Mouse (Mus musculus) embryonic facial prominence, embryonic 10.5 days (tissue): ENCODE measurements around the gene Evi5. TPM values are rescaled to one million over a fixed set of nuclear protein-coding genes. Genes with fewer than 3 reads are reported as not detected.
"Not testable (repeated sequence)": the region's sequence is repeated elsewhere in the genome, so short reads cannot be mapped to it uniquely, and the experiment has no call there.

ENCODE experiments used
- DNase-seq: peaks from one replicate; pipeline ENCODE4 v3.0.0-alpha.2; 2017; ENCODE audit warnings: low spot score
- H3K27ac ChIP-seq: fragments of 300-500 bp; sonication (generic); replicated peaks from 2 replicates; pipeline ENCODE4 v1.5.1; 2016; ENCODE audit warnings: mild to moderate bottlenecking
- H3K27me3 ChIP-seq: fragments of 300-500 bp; sonication (generic); replicated peaks from 2 replicates; pipeline ENCODE4 v1.6.1; 2016; ENCODE audit warnings: low read depth, mild to moderate bottlenecking; ENCODE audit not compliant: poor library complexity, severe bottlenecking
- H3K36me3 ChIP-seq: fragments of 300-500 bp; sonication (generic); replicated peaks from 2 replicates; pipeline ENCODE4 v1.6.1; 2016; ENCODE audit warnings: mild to moderate bottlenecking, moderate library complexity
- H3K4me1 ChIP-seq: fragments of 300-500 bp; sonication (generic); 2 replicates; pipeline ENCODE4 v1.6.1; 2016
- H3K4me3 ChIP-seq: fragments of 300-500 bp; sonication (generic); 2 replicates; pipeline ENCODE4 v1.5.1; 2016; ENCODE audit warnings: mild to moderate bottlenecking, moderate library complexity
- H3K9me3 ChIP-seq: fragments of 300-500 bp; sonication (generic); 2 replicates; pipeline ENCODE4 v1.6.1; 2016; ENCODE audit warnings: mild to moderate bottlenecking
- WGBS: fragments of 180-500 bp; shearing (Covaris S2); methylation state at CpG from one replicate; pipeline ENCODE4 v1.1.7; 2016; 5-methylcytosine and 5-hydroxymethylcytosine counted together
- polyA plus RNA-seq: library from polyadenylated mRNA; unstranded; fragments of >200 nt; fragmentation: Nextera tagmentation; extraction: Ambion mirVana; gene quantifications from 2 replicates; pipeline ENCODE4 v1.2.1, GENCODE M21; 2016

Evi5 gene
- polyA plus RNA-seq, 1 experiment from 2014 or later, result 55.7 TPM

GRCm38 (mm10) chr5:107900206-107901013, 25.5 kb upstream of the Evi5 start, which contains the start of gene Rpl5:
TSS of gene Rpl5 (plus strand) at chr5:107900502.
- 4% methylated on average over 66 of the region's 66 CpGs for WGBS
- H3K27ac ChIP-seq, result peak within 1 kb of the TSS; percentile 96
- H3K9me3 ChIP-seq, result no peaks in the 10 kb centered on the region
- DNase-seq, result peak; percentile 95
- no peaks in the 10 kb centered on the region for H3K27me3 ChIP-seq
- H3K4me3 ChIP-seq, result peak within 1 kb of the TSS; percentile 99
- H3K36me3 ChIP-seq, result peaks cover 36% of the 10 kb centered on the region
- H3K4me1 ChIP-seq, result peaks cover 10% of the 10 kb centered on the region

GRCm38 (mm10) chr5:107896265-107896664, 21.4 kb upstream of the Evi5 start:
- WGBS, result 64% methylated on average over 1 of the region's 1 CpGs
- H3K4me3 ChIP-seq, result no peak overlapping the region
- H3K9me3 ChIP-seq, result no peaks in the 10 kb centered on the region
- H3K36me3 ChIP-seq, result no peaks in the 10 kb centered on the region
- no peak for DNase-seq
- H3K27me3 ChIP-seq, result no peaks in the 10 kb centered on the region
- no peak overlapping the region for H3K27ac ChIP-seq
- H3K4me1 ChIP-seq, result no peaks in the 10 kb centered on the region

GRCm38 (mm10) chr5:107894676-107895075, 19.8 kb upstream of the Evi5 start:
- DNase-seq, result no peak
- H3K9me3 ChIP-seq, result no peaks in the 10 kb centered on the region
- H3K36me3 ChIP-seq, result no peaks in the 10 kb centered on the region
- WGBS, result 76% methylated on average over 7 of the region's 7 CpGs
- H3K27me3 ChIP-seq, result no peaks in the 10 kb centered on the region
- H3K4me1 ChIP-seq, result no peaks in the 10 kb centered on the region
- H3K27ac ChIP-seq, result no peak overlapping the region
- H3K4me3 ChIP-seq, result no peak overlapping the region

GRCm38 (mm10) chr5:107891515-107891914, 16.6 kb upstream of the Evi5 start:
- not testable (repeated sequence) for H3K36me3 ChIP-seq, H3K27me3 ChIP-seq, H3K4me1 ChIP-seq, DNase-seq, H3K27ac ChIP-seq, H3K9me3 ChIP-seq, H3K4me3 ChIP-seq
- WGBS, result 55% methylated on average over 1 of the region's 1 CpGs

- WGBS, result 64% methylated on average over 9 of the region's 9 CpGs
- H3K9me3 ChIP-seq, result no peaks in the 10 kb centered on the region
Measured at GRCm38 (mm10) chr5:107889994-107890888, 15.3 kb upstream of the Evi5 start.

GRCm38 (mm10) chr5:107880710-107881109, 5.8 kb upstream of the Evi5 start:
- no peaks in the 10 kb centered on the region for H3K4me1 ChIP-seq
- no peaks in the 10 kb centered on the region for H3K36me3 ChIP-seq
- H3K9me3 ChIP-seq, result no peaks in the 10 kb centered on the region
- no peak overlapping the region for H3K27ac ChIP-seq
- no peaks in the 10 kb centered on the region for H3K27me3 ChIP-seq
- no peak overlapping the region for H3K4me3 ChIP-seq
- 78% methylated on average over 5 of the region's 5 CpGs for WGBS
- no peak for DNase-seq

More at GRCm38 (mm10) chr5:107889994-107890888, 15.3 kb upstream of the Evi5 start:
- DNase-seq, result no peak
- Histone ChIP-seq H3K36me3 (no peaks in the 10 kb centered on the region), H3K4me3 (no peak overlapping the region), H3K27me3 (no peaks in the 10 kb centered on the region), H3K27ac (no peak overlapping the region), H3K4me1 (no peaks in the 10 kb centered on the region)

GRCm38 (mm10) chr5:107877053-107877452, 2.1 kb upstream of the Evi5 start:
- no peaks in the 10 kb centered on the region for H3K36me3 ChIP-seq
- H3K4me1 ChIP-seq, result 0 out of 2 replicates have a peak, but pooled peaks cover 3% of the 10 kb centered on the region
- H3K27me3 ChIP-seq, result no peaks in the 10 kb centered on the region
- DNase-seq, result no peak
- no peak overlapping the region for H3K4me3 ChIP-seq
- H3K9me3 ChIP-seq, result no peaks in the 10 kb centered on the region
- 76% methylated on average over 1 of the region's 1 CpGs for WGBS
- no peak overlapping the region for H3K27ac ChIP-seq

- Histone ChIP-seq H3K9me3 (no peaks in the 10 kb centered on the region), H3K4me1 (0 out of 2 replicates have a peak, but pooled peaks cover 3% of the 10 kb centered on the region), H3K27me3 (peaks cover 14% of the 10 kb centered on the region), H3K36me3 (no peaks in the 10 kb centered on the region), H3K27ac (no peak overlapping the region), H3K4me3 (no peak overlapping the region)
- no peak for DNase-seq
Measured at GRCm38 (mm10) chr5:107875261-107875611, 329 bp upstream of the Evi5 start.

GRCm38 (mm10) chr5:107873886-107874302, 1.0 kb downstream of the Evi5 start:
- Histone ChIP-seq H3K27me3 (peaks cover 16% of the 10 kb centered on the region), H3K27ac (no peak overlapping the region), H3K4me3 (no peak overlapping the region), H3K4me1 (0 out of 2 replicates have a peak, but pooled peaks cover 3% of the 10 kb centered on the region), H3K36me3 (no peaks in the 10 kb centered on the region), H3K9me3 (no peaks in the 10 kb centered on the region)
- DNase-seq, result no peak
- 75% methylated on average over 7 of the region's 7 CpGs for WGBS

- Histone ChIP-seq H3K4me3 (no peak overlapping the region), H3K4me1 (0 out of 2 replicates have a peak, but pooled peaks cover 3% of the 10 kb centered on the region), H3K9me3 (no peaks in the 10 kb centered on the region), H3K27ac (no peak overlapping the region), H3K27me3 (peaks cover 16% of the 10 kb centered on the region), H3K36me3 (no peaks in the 10 kb centered on the region)
- no peak for DNase-seq
- 88% methylated on average over 6 of the region's 6 CpGs for WGBS
Measured at GRCm38 (mm10) chr5:107873330-107873729, 1.6 kb downstream of the Evi5 start.

- no peaks in the 10 kb centered on the region for H3K36me3 ChIP-seq
- H3K27ac ChIP-seq, result no peak overlapping the region
- H3K4me1 ChIP-seq, result peaks cover 17% of the 10 kb centered on the region
- H3K9me3 ChIP-seq, result no peaks in the 10 kb centered on the region
- peak overlapping the region; percentile 78 for H3K4me3 ChIP-seq
- no peak for DNase-seq
- H3K27me3 ChIP-seq, result peaks cover 16% of the 10 kb centered on the region
- WGBS, result 74% methylated on average over 2 of the region's 2 CpGs
Measured at GRCm38 (mm10) chr5:107869701-107870100, 5.2 kb downstream of the Evi5 start.

- Histone ChIP-seq H3K27ac (peak overlapping the region; percentile 97), H3K9me3 (no peaks in the 10 kb centered on the region), H3K4me3 (peak overlapping the region; percentile 78), H3K4me1 (peaks cover 21% of the 10 kb centered on the region), H3K36me3 (no peaks in the 10 kb centered on the region), H3K27me3 (peaks cover 16% of the 10 kb centered on the region)
- DNase-seq, result peak; percentile 97
- WGBS, result under 1% methylated on average over 58 of the region's 58 CpGs
Measured at GRCm38 (mm10) chr5:107868905-107869424, 5.9 kb downstream of the Evi5 start.
